Mouse (Mus musculus): ENCODE data around the gene Atp5d.

GRCm38 (mm10) chr10:80177441-80178279, 39.2 kb downstream of the Atp5d start:
- TF ChIP-seq EP300 (IDR thresholded peaks at IDR 0.05; ENCODE audit: insufficient read depth, low read depth, low read length) (no peak), POLR2A (IDR thresholded peaks at IDR 0.05; ENCODE audit: insufficient read depth, low read depth, low read length) (no peak), CTCF (IDR thresholded peaks at IDR 0.05) (no peak)
